Mouse (Mus musculus): ENCODE measurements around the gene Mief2. TPM values are rescaled to one million over a fixed set of nuclear protein-coding genes. Genes with fewer than 3 reads are reported as not detected.

Gene Mief2
- 23.8 and 25.4 TPM in 2 replicates for polyA plus RNA-seq (2015; fragmentation: Nextera tagmentation; extraction: Ambion mirVana)

- H3K4me2 ChIP-seq = peak within 1 kb of the TSS; percentile 81
- H3K27ac ChIP-seq = peak within 1 kb of the TSS; percentile 84
- H3K9me3 ChIP-seq = no peaks in the 10 kb centered on the region
- under 1% methylated on average over 44 of the region's 44 CpGs for WGBS
- peak within 1 kb of the TSS; percentile 78 for H3K9ac ChIP-seq
- no peaks in the 10 kb centered on the region for H3K27me3 ChIP-seq (replicated peaks)
- H3K4me3 ChIP-seq = peak within 1 kb of the TSS; percentile 56
- peak; percentile 95 for ATAC-seq (replicated peaks)
- H3K36me3 ChIP-seq (replicated peaks) = peaks cover 20% of the 10 kb centered on the region
- H3K4me1 ChIP-seq = peaks cover 33% of the 10 kb centered on the region
These were observed at the start of gene Mief2 for GRCm38 (mm10) chr11:60728260-60728761. Gene Mief2 (plus strand): TSS chr11:60728398.

DNA sequence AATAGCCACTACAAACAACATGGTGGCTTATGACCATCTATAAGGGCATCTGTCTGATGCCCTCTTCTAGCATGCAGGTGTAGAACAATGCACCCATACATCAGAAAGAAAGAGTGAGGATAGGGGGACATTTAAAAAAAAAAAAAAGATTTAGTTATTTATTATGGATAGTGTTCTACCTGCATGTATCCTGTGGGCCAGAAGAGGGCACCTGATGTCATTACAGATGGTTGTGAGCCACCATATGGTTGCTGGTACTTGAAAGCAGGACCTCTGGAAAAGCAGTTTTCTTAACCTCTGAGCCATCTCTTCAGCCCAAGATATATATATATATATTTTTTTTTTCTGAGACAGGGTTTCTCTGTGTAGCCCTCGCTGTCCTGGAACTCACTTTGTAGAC is 32.0 kb upstream of the Mief2 start:
- 82% methylated on average over 1 of the region's 1 CpGs for WGBS
- H3K4me3 ChIP-seq = no peak overlapping the region
- H3K4me1 ChIP-seq = peaks cover 16% of the 10 kb centered on the region
- H3K36me3 ChIP-seq (replicated peaks) = no peaks in the 10 kb centered on the region
- no peaks in the 10 kb centered on the region for H3K9me3 ChIP-seq
- H3K27ac ChIP-seq = no peak overlapping the region
- H3K4me2 ChIP-seq = no peak overlapping the region
- no peak overlapping the region for H3K9ac ChIP-seq
- no peak for ATAC-seq (replicated peaks)
- H3K27me3 ChIP-seq (replicated peaks) = no peaks in the 10 kb centered on the region

DNA sequence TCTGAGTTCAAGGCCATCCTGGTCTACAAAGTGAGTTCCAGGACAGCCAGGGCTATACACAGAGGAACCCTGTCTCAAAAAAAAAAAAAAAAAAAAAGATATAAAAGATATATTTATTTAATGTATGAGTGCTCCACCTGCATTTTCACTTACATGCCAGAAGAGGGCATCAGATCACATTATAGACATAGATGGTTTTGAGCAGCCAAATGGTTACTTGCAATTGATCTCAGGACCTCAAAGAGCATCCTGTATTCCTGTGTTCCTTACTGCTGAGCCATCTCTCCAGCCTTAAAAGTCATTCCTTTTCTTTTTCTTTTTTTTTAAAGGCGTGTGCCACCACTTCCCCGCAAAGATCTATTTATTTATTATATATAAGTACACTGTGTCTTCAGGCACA is 30.6 kb upstream of the Mief2 start:
- peaks cover 28% of the 10 kb centered on the region for H3K4me1 ChIP-seq
- H3K9ac ChIP-seq = no peak overlapping the region
- H3K4me2 ChIP-seq = no peak overlapping the region
- no peaks in the 10 kb centered on the region for H3K36me3 ChIP-seq (replicated peaks)
- WGBS = 70% methylated on average over 2 of the region's 2 CpGs
- no peak overlapping the region for H3K4me3 ChIP-seq
- no peaks in the 10 kb centered on the region for H3K27me3 ChIP-seq (replicated peaks)
- ATAC-seq (replicated peaks) = no peak
- H3K27ac ChIP-seq = no peak overlapping the region
- H3K9me3 ChIP-seq = no peaks in the 10 kb centered on the region

DNA sequence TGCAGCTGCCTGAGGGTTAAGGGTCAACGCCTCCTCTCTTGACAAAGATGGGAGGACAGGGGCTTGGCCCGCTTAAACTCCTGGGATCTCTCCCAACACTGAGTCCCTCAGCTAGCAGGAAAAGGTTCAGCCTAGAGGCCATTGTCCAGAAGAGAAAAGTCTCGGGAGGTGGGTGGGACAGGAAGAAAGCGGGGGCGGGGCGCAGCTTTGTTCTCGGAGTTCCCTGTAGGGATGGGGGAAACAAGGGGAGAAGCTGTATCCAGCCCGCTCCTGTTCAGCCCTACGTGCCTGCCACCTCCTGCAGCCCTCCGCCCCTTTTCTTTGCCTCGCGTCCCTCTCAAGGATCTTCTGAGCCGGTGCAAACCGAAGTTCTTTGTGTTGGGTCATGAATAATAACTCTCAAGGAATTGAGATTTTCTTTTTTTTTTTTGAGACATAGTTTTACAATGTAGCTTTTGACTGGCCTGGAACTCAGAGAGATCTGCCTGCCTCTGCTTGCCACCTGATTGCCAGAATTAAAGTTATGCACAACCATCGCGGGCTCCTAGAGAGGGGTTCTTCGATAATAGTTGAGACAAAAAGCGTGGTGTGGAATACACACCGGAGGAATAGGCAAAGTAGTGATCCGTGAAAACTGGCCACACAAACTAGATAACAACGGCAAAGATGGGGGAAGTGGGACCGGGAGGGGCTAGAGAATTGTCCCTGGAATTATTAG is 29.2 kb upstream of the Mief2 start:
- Histone ChIP-seq H3K4me2 (peak overlapping the region; percentile 74), H3K9me3 (no peaks in the 10 kb centered on the region), H3K9ac (peak overlapping the region; percentile 31), H3K4me1 (peaks cover 42% of the 10 kb centered on the region), H3K27ac (peak overlapping the region; percentile 88), H3K4me3 (peak overlapping the region; percentile 74), H3K36me3 (replicated peaks) (no peaks in the 10 kb centered on the region), H3K27me3 (replicated peaks) (no peaks in the 10 kb centered on the region)
- 1% methylated on average over 22 of the region's 22 CpGs for WGBS
- ATAC-seq (replicated peaks) = peak; percentile 56

DNA sequence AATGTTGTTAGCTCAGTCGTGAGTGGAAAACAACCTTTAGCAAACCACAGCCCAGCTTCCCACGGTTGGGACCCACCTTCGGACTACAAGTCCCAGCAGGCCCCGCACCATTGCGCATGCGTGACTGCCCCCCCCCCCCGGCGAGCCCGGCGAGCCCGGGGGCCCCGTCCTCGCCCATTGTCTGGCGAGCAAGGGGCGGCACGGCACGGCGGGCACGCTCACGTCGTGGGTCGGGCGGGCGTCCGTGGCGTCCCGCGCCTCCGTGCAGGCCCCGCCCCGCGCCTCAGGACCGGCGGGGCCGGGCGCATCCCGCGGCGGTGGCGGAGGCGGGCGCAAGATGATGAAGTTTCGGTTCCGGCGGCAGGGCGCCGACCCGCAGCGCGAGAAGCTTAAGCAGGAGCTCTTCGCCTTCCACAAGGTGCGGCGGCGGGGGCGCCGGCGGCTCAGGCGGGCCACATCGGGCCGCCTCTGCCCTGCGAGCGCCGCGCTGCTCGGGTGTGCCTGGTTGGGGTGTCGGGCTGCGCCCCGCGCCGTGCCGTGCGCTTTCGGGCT is 28.6 kb upstream of the Mief2 start, which contains the start of gene Llgl1:
Gene Llgl1, plus strand, starts transcription at position 200 of the 552 bp plus-strand sequence.
- WGBS = under 1% methylated on average over 48 of the region's 73 CpGs
- Histone ChIP-seq H3K4me2 (peak within 1 kb of the TSS; percentile 74), H3K4me3 (peak within 1 kb of the TSS; percentile 74), H3K27ac (peak within 1 kb of the TSS; percentile 88), H3K4me1 (peaks cover 43% of the 10 kb centered on the region), H3K9ac (peak within 1 kb of the TSS; percentile 85), H3K36me3 (replicated peaks) (no peaks in the 10 kb centered on the region; the same call in 1 of the 2 replicates), H3K9me3 (no peaks in the 10 kb centered on the region), H3K27me3 (replicated peaks) (no peaks in the 10 kb centered on the region)
- ATAC-seq (replicated peaks) = peak; percentile 90

DNA sequence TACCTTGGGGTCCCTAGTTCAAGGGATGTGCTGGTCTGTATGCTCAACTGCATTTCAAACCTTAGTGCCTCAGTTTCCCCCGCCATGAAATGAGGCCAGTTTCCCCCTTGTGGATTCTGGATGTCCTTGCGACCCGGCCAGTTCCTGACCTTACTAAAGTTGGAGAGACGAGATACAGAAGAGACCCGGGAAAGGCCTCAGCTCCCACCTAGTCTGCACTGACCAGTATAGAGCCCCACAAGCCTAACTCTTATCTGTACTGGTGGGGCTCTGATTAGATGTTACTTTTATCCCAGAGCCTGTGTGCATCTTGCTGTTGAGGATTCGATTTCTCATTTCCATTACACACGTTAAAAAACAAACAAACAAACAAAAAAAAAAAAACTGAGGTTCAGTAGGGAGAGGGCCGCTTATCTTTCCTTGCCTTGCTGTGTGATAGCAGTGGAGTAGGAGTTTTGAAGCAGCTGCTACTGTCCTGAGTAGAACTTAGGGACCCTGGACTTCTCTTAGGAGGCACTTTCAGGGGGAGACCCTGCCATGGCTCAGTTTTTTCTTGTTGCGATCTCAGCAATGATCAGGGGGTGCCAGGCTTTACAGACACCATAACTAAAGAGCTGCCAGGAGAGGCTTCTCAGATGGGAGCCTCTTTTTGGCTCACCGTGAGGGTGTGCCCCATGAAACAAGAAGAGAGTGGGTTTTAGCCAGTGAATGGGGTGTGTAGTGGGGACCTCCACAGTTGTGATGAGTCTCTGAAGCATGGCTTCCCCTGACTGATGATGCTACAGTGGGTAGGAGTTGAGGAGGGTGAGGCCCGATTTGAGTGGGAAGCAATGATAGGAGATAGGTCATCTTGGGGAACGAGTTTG is 27.6 kb upstream of the Mief2 start:
- peaks cover 2% of the 10 kb centered on the region; the same call in 1 of the 2 replicates for H3K36me3 ChIP-seq (replicated peaks)
- no peaks in the 10 kb centered on the region for H3K27me3 ChIP-seq (replicated peaks)
- H3K4me3 ChIP-seq = peak overlapping the region; percentile 74
- peaks cover 43% of the 10 kb centered on the region for H3K4me1 ChIP-seq
- peak overlapping the region; percentile 88 for H3K27ac ChIP-seq
- no peak for ATAC-seq (replicated peaks)
- H3K9me3 ChIP-seq = no peaks in the 10 kb centered on the region
- H3K9ac ChIP-seq = peak overlapping the region; percentile 85
- WGBS = 19% methylated on average over 12 of the region's 12 CpGs
- peak overlapping the region; percentile 74 for H3K4me2 ChIP-seq

DNA sequence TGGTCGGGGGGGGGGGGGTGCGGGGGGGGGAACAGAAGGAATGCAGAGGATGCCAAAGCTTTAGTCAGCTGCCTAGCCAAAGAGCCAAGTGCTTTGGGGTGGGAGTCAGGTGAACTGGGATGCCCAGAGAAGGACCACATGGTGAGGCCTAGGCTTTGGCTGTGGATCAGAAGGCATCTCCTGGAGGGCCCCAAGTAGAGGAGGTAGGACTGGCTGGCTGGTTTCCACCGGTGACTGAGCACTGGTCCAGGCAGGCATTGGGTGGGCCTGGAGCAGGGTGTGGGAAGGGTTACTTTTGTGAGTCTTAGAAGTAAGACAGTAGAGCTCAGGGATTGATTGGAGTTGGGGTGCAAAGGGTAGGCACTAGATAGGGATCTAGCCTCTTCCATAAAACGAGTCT is 26.6 kb upstream of the Mief2 start:
- H3K4me3 ChIP-seq = no peak overlapping the region
- no peak for ATAC-seq (replicated peaks)
- no peak overlapping the region for H3K9ac ChIP-seq
- H3K27me3 ChIP-seq (replicated peaks) = no peaks in the 10 kb centered on the region
- H3K4me2 ChIP-seq = peak overlapping the region; percentile 12
- H3K27ac ChIP-seq = no peak overlapping the region
- H3K9me3 ChIP-seq = no peaks in the 10 kb centered on the region
- 74% methylated on average over 4 of the region's 4 CpGs for WGBS
- peaks cover 43% of the 10 kb centered on the region for H3K4me1 ChIP-seq
- H3K36me3 ChIP-seq (replicated peaks) = peaks cover 11% of the 10 kb centered on the region

- ATAC-seq (replicated peaks) = no peak
- H3K4me3 ChIP-seq = no peak overlapping the region
- no peaks in the 10 kb centered on the region for H3K27me3 ChIP-seq (replicated peaks)
- no peak overlapping the region for H3K9ac ChIP-seq
- no peak overlapping the region for H3K27ac ChIP-seq
- no peaks in the 10 kb centered on the region for H3K9me3 ChIP-seq
- peaks cover 26% of the 10 kb centered on the region for H3K36me3 ChIP-seq (replicated peaks)
- WGBS = 17% methylated on average over 4 of the region's 4 CpGs
- peaks cover 43% of the 10 kb centered on the region for H3K4me1 ChIP-seq
- H3K4me2 ChIP-seq = 0 out of 2 replicates have a peak overlapping the region, but pooled peaks have one; percentile 2
These were observed 25.1 kb upstream of the Mief2 start for GRCm38 (mm10) chr11:60703131-60703530.

- Histone ChIP-seq H3K4me1 (peaks cover 38% of the 10 kb centered on the region), H3K27ac (no peak overlapping the region)
- ATAC-seq (replicated peaks) = no peak
These were observed 23.9 kb upstream of the Mief2 start for GRCm38 (mm10) chr11:60704023-60704880.

GRCm38 (mm10) chr11:60705255-60705654 is 22.9 kb upstream of the Mief2 start:
- no peaks in the 10 kb centered on the region for H3K9me3 ChIP-seq
- H3K27ac ChIP-seq = no peak overlapping the region
- H3K4me2 ChIP-seq = no peak overlapping the region
- ATAC-seq (replicated peaks) = no peak
- peaks cover 48% of the 10 kb centered on the region for H3K36me3 ChIP-seq (replicated peaks)
- H3K27me3 ChIP-seq (replicated peaks) = no peaks in the 10 kb centered on the region
- 94% methylated on average over 3 of the region's 3 CpGs for WGBS
- peaks cover 36% of the 10 kb centered on the region for H3K4me1 ChIP-seq
- no peak overlapping the region for H3K4me3 ChIP-seq
- H3K9ac ChIP-seq = no peak overlapping the region

More at GRCm38 (mm10) chr11:60704023-60704880, 23.9 kb upstream of the Mief2 start:
- H3K36me3 ChIP-seq (replicated peaks) = peaks cover 38% of the 10 kb centered on the region
- H3K4me2 ChIP-seq = no peak overlapping the region
- no peak overlapping the region for H3K9ac ChIP-seq
- no peak overlapping the region for H3K4me3 ChIP-seq
- H3K9me3 ChIP-seq = no peaks in the 10 kb centered on the region
- 95% methylated on average over 19 of the region's 19 CpGs for WGBS
- H3K27me3 ChIP-seq (replicated peaks) = no peaks in the 10 kb centered on the region

- H3K4me2 ChIP-seq = no peak overlapping the region
- WGBS = 93% methylated on average over 7 of the region's 7 CpGs
- H3K27ac ChIP-seq = no peak overlapping the region
- no peaks in the 10 kb centered on the region for H3K9me3 ChIP-seq
- peaks cover 55% of the 10 kb centered on the region for H3K36me3 ChIP-seq (replicated peaks)
- H3K27me3 ChIP-seq (replicated peaks) = no peaks in the 10 kb centered on the region
- H3K4me1 ChIP-seq = peaks cover 28% of the 10 kb centered on the region
- H3K4me3 ChIP-seq = no peak overlapping the region
- no peak for ATAC-seq (replicated peaks)
- no peak overlapping the region for H3K9ac ChIP-seq
These were observed 22.1 kb upstream of the Mief2 start for GRCm38 (mm10) chr11:60706076-60706475.

Measured in midbrain, embryonic 15.5 days (tissue).